In genomic region chr11:120136796-120137624, GRCm38 (mm10) we compare ENCODE assay signal across 8 mouse cellular contexts. TPM values are rescaled to one million over a fixed set of nuclear protein-coding genes. Genes with fewer than 3 reads are reported as not detected.
DNase-seq lines count a peak whose midpoint lies in the region; ATAC-seq lines count a peak whose summit lies in the region.

No protein-coding gene starts in this region.

- ATAC-seq in intestine, embryonic 14.5 days (replicated peaks; ENCODE audit: low FRiP score, low TSS enrichment, low read depth) = no peak; the same call in 1 of the 2 replicates
- peak; percentile 86 for ATAC-seq in liver, embryonic 13.5 days (ENCODE audit: low read depth)
- peak; percentile 81 for ATAC-seq in stomach, embryonic 15.5 days (ENCODE audit: insufficient read depth, low FRiP score, low read depth)

- H3K4me3 ChIP-seq in intestine, embryonic 14.5 days (ENCODE audit: low read depth, low read length) = no peak overlapping the region
- 0 out of 2 replicates have a peak overlapping the region, but pooled peaks have one; percentile 22 for H3K4me3 ChIP-seq in liver, embryonic 13.5 days (replicated peaks)
- H3K4me3 ChIP-seq in stomach, embryonic 15.5 days (replicated peaks) = no peak overlapping the region

- no peaks in the 10 kb centered on the region for H3K9me3 ChIP-seq in intestine, embryonic 14.5 days (ENCODE audit: control insufficient read depth, low read length)
- H3K9me3 ChIP-seq in liver, embryonic 13.5 days (replicated peaks) = no peaks in the 10 kb centered on the region
- H3K9me3 ChIP-seq in stomach, embryonic 15.5 days = no peaks in the 10 kb centered on the region

- DNase-seq in urinary bladder, postnatal 14 days (ENCODE audit: low spot score) = peak; percentile 27
- no peak for DNase-seq in urinary bladder, postnatal 36 days (ENCODE audit: low spot score in 2 of 2)
- DNase-seq in intestine, embryonic 14.5 days (ENCODE audit: low spot score) = peak; percentile 57
- peak; percentile 45 for DNase-seq in liver, embryonic 13.5 days
- DNase-seq in urinary bladder, postnatal 4 days (ENCODE audit: low spot score in 2 of 2) = no peak
- DNase-seq in adrenal gland, postnatal 25 days = no peak
- DNase-seq in kidney, adult 9 months = no peak

- no peaks in the 10 kb centered on the region for H3K27me3 ChIP-seq in intestine, embryonic 14.5 days (replicated peaks; ENCODE audit: control insufficient read depth, insufficient read depth, low read length)
- H3K27me3 ChIP-seq in liver, embryonic 13.5 days = no peaks in the 10 kb centered on the region
- H3K27me3 ChIP-seq in stomach, embryonic 15.5 days (replicated peaks) = no peaks in the 10 kb centered on the region

- no peak overlapping the region for H3K4me2 ChIP-seq in intestine, embryonic 14.5 days (ENCODE audit: low read length)
- peak overlapping the region; percentile 51 for H3K4me2 ChIP-seq in liver, embryonic 13.5 days
- peak overlapping the region; percentile 19 for H3K4me2 ChIP-seq in stomach, embryonic 15.5 days

- no peak overlapping the region for H3K9ac ChIP-seq in intestine, embryonic 14.5 days (ENCODE audit: low read length)
- peak overlapping the region; percentile 50 for H3K9ac ChIP-seq in liver, embryonic 13.5 days
- no peak overlapping the region for H3K9ac ChIP-seq in stomach, embryonic 15.5 days

- WGBS in intestine, embryonic 14.5 days = 58% methylated on average over 23 of the region's 23 CpGs
- 33% methylated on average over 23 of the region's 23 CpGs for WGBS in liver, embryonic 13.5 days (ENCODE audit: insufficient replicate concordance)
- 58% methylated on average over 23 of the region's 23 CpGs for WGBS in stomach, embryonic 15.5 days

- H3K36me3 ChIP-seq in intestine, embryonic 14.5 days (ENCODE audit: control insufficient read depth, insufficient read depth, low read length) = peaks cover 34% of the 10 kb centered on the region
- peaks cover 67% of the 10 kb centered on the region for H3K36me3 ChIP-seq in liver, embryonic 13.5 days
- H3K36me3 ChIP-seq in stomach, embryonic 15.5 days = no peaks in the 10 kb centered on the region

- H3K4me1 ChIP-seq in intestine, embryonic 14.5 days (replicated peaks; ENCODE audit: control insufficient read depth, insufficient read depth, low read length) = no peaks in the 10 kb centered on the region
- H3K4me1 ChIP-seq in liver, embryonic 13.5 days (replicated peaks) = peaks cover 67% of the 10 kb centered on the region
- peaks cover 34% of the 10 kb centered on the region for H3K4me1 ChIP-seq in stomach, embryonic 15.5 days

- no peak overlapping the region for H3K27ac ChIP-seq in intestine, embryonic 14.5 days (ENCODE audit: low read depth)
- peak overlapping the region; percentile 73 for H3K27ac ChIP-seq in liver, embryonic 13.5 days
- H3K27ac ChIP-seq in stomach, embryonic 15.5 days = peak overlapping the region; percentile 76

RNA-seq across cellular contexts. Expression of gene Slc38a10, which starts 14.1 kb away (rescaled TPM):
- 77.1 and 78.0 TPM in 2 replicates for polyA plus RNA-seq in intestine, embryonic 14.5 days (2014; fragmentation: Nextera tagmentation; extraction: Ambion mirVana)
- polyA plus RNA-seq in liver, embryonic 13.5 days (2015; fragmentation: Nextera tagmentation; extraction: Ambion mirVana) = 35.5 and 38.3 TPM in 2 replicates
- polyA plus RNA-seq in stomach, embryonic 15.5 days (2015; fragmentation: Nextera tagmentation; extraction: Ambion mirVana) = 87.2 and 93.5 TPM in 2 replicates
- total RNA-seq in adrenal gland, postnatal 25 days (2021) = 122 and 163 TPM in 2 replicates

RNA-seq across cellular contexts. Expression of gene Ndufaf8, which starts 38.3 kb away (rescaled TPM):
- 98.4 and 106 TPM in 2 replicates for polyA plus RNA-seq in intestine, embryonic 14.5 days (2014; fragmentation: Nextera tagmentation; extraction: Ambion mirVana)
- 46.5 and 52.1 TPM in 2 replicates for polyA plus RNA-seq in liver, embryonic 13.5 days (2015; fragmentation: Nextera tagmentation; extraction: Ambion mirVana)
- polyA plus RNA-seq in stomach, embryonic 15.5 days (2015; fragmentation: Nextera tagmentation; extraction: Ambion mirVana) = 81.5 and 83.1 TPM in 2 replicates
- 57.7 and 60.1 TPM in 2 replicates for total RNA-seq in adrenal gland, postnatal 25 days (2021)

RNA-seq across cellular contexts. Expression of gene Tepsin, which starts 38.5 kb away (rescaled TPM):
- 13.3 and 16.5 TPM in 2 replicates for polyA plus RNA-seq in intestine, embryonic 14.5 days (2014; fragmentation: Nextera tagmentation; extraction: Ambion mirVana)
- 5.2 and 6.9 TPM in 2 replicates for polyA plus RNA-seq in liver, embryonic 13.5 days (2015; fragmentation: Nextera tagmentation; extraction: Ambion mirVana)
- polyA plus RNA-seq in stomach, embryonic 15.5 days (2015; fragmentation: Nextera tagmentation; extraction: Ambion mirVana) = 17.7 and 19.0 TPM in 2 replicates
- total RNA-seq in adrenal gland, postnatal 25 days (2021) = 17.1 and 18.1 TPM in 2 replicates

RNA-seq across cellular contexts. Expression of gene Cep131, which starts 50.4 kb away (rescaled TPM):
- polyA plus RNA-seq in intestine, embryonic 14.5 days (2014; fragmentation: Nextera tagmentation; extraction: Ambion mirVana) = 21.8 and 23.6 TPM in 2 replicates
- 4.8 and 5.1 TPM in 2 replicates for polyA plus RNA-seq in liver, embryonic 13.5 days (2015; fragmentation: Nextera tagmentation; extraction: Ambion mirVana)
- 21.6 and 25.1 TPM in 2 replicates for polyA plus RNA-seq in stomach, embryonic 15.5 days (2015; fragmentation: Nextera tagmentation; extraction: Ambion mirVana)
- total RNA-seq in adrenal gland, postnatal 25 days (2021) = 194 and 411 TPM in 2 replicates

Comparison
In these comparisons a context has a peak if more than half of its experiments do, and no peak if none do; other contexts are left out.
1. DNase-seq: peak in urinary bladder, postnatal 14 days (single experiment), intestine, embryonic 14.5 days (single experiment) and liver, embryonic 13.5 days (single experiment); none in urinary bladder, postnatal 36 days (0 of 2), urinary bladder, postnatal 4 days (0 of 2), adrenal gland, postnatal 25 days (single experiment) and kidney, adult 9 months (single experiment).